Mouse (Mus musculus) liver, adult 2 months (tissue): ENCODE measurements around the gene Gm5294. TPM values are rescaled to one million over a fixed set of nuclear protein-coding genes. Genes with fewer than 3 reads are reported as not detected.

ENCODE experiments used
- DNase-seq: peaks from one replicate; pipeline ENCODE4 v3.0.0-alpha.2; 2011; ENCODE audit warnings: low read depth, low spot score; ENCODE audit errors: extremely low read depth
- H3K27ac ChIP-seq: fragments of 200-500 bp; replicated peaks from 2 replicates; pipeline ENCODE4 v1.5.1; 2012; ENCODE audit warnings: low read depth, mild to moderate bottlenecking, control low read depth, inconsistent platforms, low read length; ENCODE audit not compliant: insufficient read depth
- H3K27me3 ChIP-seq: fragments of 200-500 bp; 2 replicates; pipeline ENCODE4 v1.6.1; 2012; ENCODE audit warnings: mild to moderate bottlenecking, moderate library complexity, low read length, inconsistent platforms; ENCODE audit not compliant: control insufficient read depth, insufficient read depth
- H3K36me3 ChIP-seq: fragments of 200-500 bp; 2 replicates; pipeline ENCODE4 v1.6.1; 2012; ENCODE audit warnings: low read length, inconsistent platforms; ENCODE audit not compliant: control insufficient read depth, insufficient read depth
- H3K4me1 ChIP-seq: fragments of 200-500 bp; 2 replicates; pipeline ENCODE4 v1.6.1; 2011; ENCODE audit warnings: low read length; ENCODE audit not compliant: control insufficient read depth, insufficient read depth
- H3K4me3 ChIP-seq: fragments of 200-500 bp; 2 replicates; pipeline ENCODE4 v1.5.1; 2011; ENCODE audit warnings: low read depth, mild to moderate bottlenecking, control low read depth, low read length, moderate library complexity; ENCODE audit not compliant: insufficient read depth
- H3K79me2 ChIP-seq: fragments of 200-500 bp; 2 replicates; pipeline ENCODE4 v1.6.1; 2012; ENCODE audit warnings: inconsistent platforms, mild to moderate bottlenecking, low read length, moderate library complexity; ENCODE audit not compliant: control insufficient read depth, insufficient read depth
- H3K9ac ChIP-seq: fragments of 200-500 bp; 2 replicates; pipeline ENCODE4 v1.6.1; 2012; ENCODE audit warnings: low read depth, mild to moderate bottlenecking, control low read depth, inconsistent platforms, low read length
- CTCF ChIP-seq: fragments of 200-500 bp; IDR thresholded peaks from 2 replicates; pipeline ENCODE4 v1.5.1; 2011; ENCODE audit warnings: low read depth, low read length, control low read depth
- POLR2A ChIP-seq: fragments of 200-500 bp; IDR thresholded peaks from 2 replicates; pipeline ENCODE4 v1.6.1; 2011; ENCODE audit warnings: low read length, control low read depth; ENCODE audit not compliant: insufficient read depth; ENCODE audit errors: extremely low read depth
- WGBS: fragments of 180-500 bp; shearing (Covaris S2); methylation state at CpG from one replicate; pipeline ENCODE4 v1.1.7; 2018; 5-methylcytosine and 5-hydroxymethylcytosine counted together
- polyA plus RNA-seq: library from polyadenylated mRNA; depleted of rRNA; stranded (reverse); fragments of >200 nt; gene quantifications from 2 replicates; pipeline ENCODE4 v1.2.3, GENCODE M21; 2012
- total RNA-seq: library from RNA; depleted of rRNA; stranded (reverse); fragments of >200 nt; gene quantifications from 2 replicates; pipeline ENCODE4 v1.2.3, GENCODE M21; 2014

Gm5294 gene
- total and polyA plus RNA-seq, 2 experiments, result not detected

- no peak overlapping the region for H3K9ac ChIP-seq
- no peaks in the 10 kb centered on the region for H3K36me3 ChIP-seq
- no peak overlapping the region for H3K27ac ChIP-seq
- 73% methylated on average over 3 of the region's 3 CpGs for WGBS
- no peak overlapping the region for H3K4me3 ChIP-seq
- H3K79me2 ChIP-seq, result no peaks in the 10 kb centered on the region
- TF ChIP-seq POLR2A (no peak), CTCF (no peak)
- DNase-seq, result no peak
- H3K27me3 ChIP-seq, result no peaks in the 10 kb centered on the region
- no peaks in the 10 kb centered on the region for H3K4me1 ChIP-seq
Observed at GRCm38 (mm10) chr5:138834910-138835309, 15.0 kb downstream of the Gm5294 start.

- Histone ChIP-seq H3K27ac (no peak overlapping the region), H3K79me2 (no peaks in the 10 kb centered on the region), H3K4me1 (no peaks in the 10 kb centered on the region), H3K9ac (no peak overlapping the region), H3K36me3 (no peaks in the 10 kb centered on the region), H3K27me3 (no peaks in the 10 kb centered on the region), H3K4me3 (no peak overlapping the region)
- DNase-seq, result no peak
- WGBS, result 76% methylated on average over 4 of the region's 4 CpGs
- TF ChIP-seq CTCF (no peak), POLR2A (no peak)
Observed at GRCm38 (mm10) chr5:138840981-138841380, 21.1 kb downstream of the Gm5294 start.

- Histone ChIP-seq H3K36me3 (no peaks in the 10 kb centered on the region), H3K27ac (no peak overlapping the region), H3K9ac (no peak overlapping the region), H3K27me3 (no peaks in the 10 kb centered on the region), H3K4me1 (no peaks in the 10 kb centered on the region; the same call in 1 of the 2 replicates), H3K4me3 (no peak overlapping the region), H3K79me2 (no peaks in the 10 kb centered on the region)
- no peak for TF ChIP-seq CTCF
- no peak for TF ChIP-seq POLR2A
- DNase-seq, result no peak
- WGBS, result 74% methylated on average over 9 of the region's 9 CpGs
Observed at GRCm38 (mm10) chr5:138843168-138843824, 23.4 kb downstream of the Gm5294 start.

- H3K4me1 ChIP-seq, result peaks cover 4% of the 10 kb centered on the region
- no peak overlapping the region for H3K4me3 ChIP-seq
- no peaks in the 10 kb centered on the region for H3K27me3 ChIP-seq
- 14% methylated on average over 4 of the region's 4 CpGs for WGBS
- no peak overlapping the region for H3K27ac ChIP-seq
- DNase-seq, result peak; percentile 58
- TF ChIP-seq POLR2A (no peak), CTCF (no peak)
- no peaks in the 10 kb centered on the region for H3K36me3 ChIP-seq
- H3K9ac ChIP-seq, result no peak overlapping the region
- H3K79me2 ChIP-seq, result no peaks in the 10 kb centered on the region
Observed at GRCm38 (mm10) chr5:138846506-138846905, 26.6 kb downstream of the Gm5294 start.

- no peaks in the 10 kb centered on the region for H3K79me2 ChIP-seq
- H3K27me3 ChIP-seq, result no peaks in the 10 kb centered on the region
- no peaks in the 10 kb centered on the region for H3K36me3 ChIP-seq
- peaks cover 4% of the 10 kb centered on the region for H3K4me1 ChIP-seq
- TF ChIP-seq CTCF, result peak; percentile 99
- no peak for TF ChIP-seq POLR2A
- H3K27ac ChIP-seq, result no peak overlapping the region
- WGBS, result 9% methylated on average over 7 of the region's 7 CpGs
- DNase-seq, result peak; percentile 73
- H3K4me3 ChIP-seq, result no peak overlapping the region
- no peak overlapping the region for H3K9ac ChIP-seq
Observed at GRCm38 (mm10) chr5:138848102-138848501, 28.2 kb downstream of the Gm5294 start.

GRCm38 (mm10) chr5:138849682-138850461 lies 30.0 kb downstream of the Gm5294 start:
- peaks cover 4% of the 10 kb centered on the region for H3K4me1 ChIP-seq
- DNase-seq, result no peak
- H3K36me3 ChIP-seq, result no peaks in the 10 kb centered on the region
- no peaks in the 10 kb centered on the region for H3K27me3 ChIP-seq
- no peak overlapping the region for H3K27ac ChIP-seq
- no peak overlapping the region for H3K9ac ChIP-seq
- TF ChIP-seq POLR2A (no peak), CTCF (no peak)
- WGBS, result 75% methylated on average over 23 of the region's 23 CpGs
- no peak overlapping the region for H3K4me3 ChIP-seq
- no peaks in the 10 kb centered on the region for H3K79me2 ChIP-seq
